In the genomic region with DNA sequence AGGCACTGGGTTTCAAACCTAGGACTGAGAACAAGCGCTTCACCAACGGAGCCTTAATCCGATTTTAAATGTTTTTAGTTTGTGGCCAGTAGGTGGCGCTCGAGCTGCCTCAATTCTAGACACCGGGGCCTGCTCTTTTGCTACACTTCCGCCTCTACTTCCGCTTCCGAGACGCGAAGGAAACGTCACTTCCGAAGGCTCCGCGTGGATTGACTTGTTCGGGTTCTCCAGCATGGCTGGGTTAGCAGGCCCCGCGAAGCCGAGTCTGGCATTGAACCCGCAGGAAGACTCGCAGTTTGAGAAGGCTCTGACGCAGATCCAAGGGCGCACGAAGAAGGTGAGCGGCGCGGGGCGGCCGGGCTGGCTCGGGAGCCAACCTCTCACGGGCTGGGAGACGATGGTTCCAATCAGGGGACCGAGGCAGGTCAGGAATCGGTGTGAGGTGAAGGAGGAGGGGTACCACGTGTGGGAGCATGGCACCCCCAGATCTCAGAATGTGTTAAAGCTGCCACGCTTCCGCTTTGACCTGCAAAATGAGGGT, we compare ENCODE assay signal across 8 mouse cellular contexts. TPM values are rescaled to one million over a fixed set of nuclear protein-coding genes. Genes with fewer than 3 reads are reported as not detected.
DNase-seq lines count a peak whose midpoint lies in the region; ATAC-seq and TF ChIP-seq lines count a peak whose summit lies in the region.

A gene (plus strand): TSS at position 179 of the 541 bp plus-strand sequence.

- WGBS in hindbrain, embryonic 14.5 days, result under 1% methylated on average over 37 of the region's 37 CpGs

- CTCF ChIA-PET in Patski (lab: Charles Lee), result interaction anchor here (0.9 kb wide), 1 partner anchor 10 kb away, joined by 3 read pairs; a partner anchor contains a TSS

- peaks cover 9% of the 10 kb centered on the region for H3K4me1 ChIP-seq in hindbrain, embryonic 14.5 days (replicated peaks; ENCODE audit: control insufficient read depth, insufficient read depth, low read length)

- peak; percentile 66 for DNase-seq in Patski (ENCODE audit: low read depth, low spot score)
- peak; percentile 95 to 96 for DNase-seq in cerebellum, postnatal 14 days
- DNase-seq in frontal cortex, postnatal 14 days (ENCODE audit: low spot score in 2 of 2), result peak; percentile 90
- peak; percentile 98 for DNase-seq in hindbrain, embryonic 14.5 days (ENCODE audit: low spot score)
- DNase-seq in layer of hippocampus, postnatal 36 days, result peak; percentile 91 to 92
- peak; percentile 96 for DNase-seq in lung, postnatal 36 days
- peak; percentile 98 for DNase-seq in retina, postnatal 1 day
- DNase-seq in urinary bladder, adult 18-20 months (ENCODE audit: low spot score in 2 of 2), result peak; percentile 79 to 86

- peak within 1 kb of the TSS; percentile 87 for H3K4me2 ChIP-seq in hindbrain, embryonic 14.5 days (replicated peaks)

- peak; percentile 93 for TF ChIP-seq CTCF in Patski (IDR thresholded peaks at IDR 0.05)

- H3K9ac ChIP-seq in hindbrain, embryonic 14.5 days, result peak within 1 kb of the TSS; percentile 85

- peak; percentile 88 for ATAC-seq in Patski
- ATAC-seq in hindbrain, embryonic 14.5 days (ENCODE audit: low FRiP score), result peak; percentile 96

- H3K4me3 ChIP-seq in hindbrain, embryonic 14.5 days (replicated peaks; ENCODE audit: low read length), result peak within 1 kb of the TSS; percentile 88

- peaks cover 10% of the 10 kb centered on the region for H3K27me3 ChIP-seq in Patski
- H3K27me3 ChIP-seq in hindbrain, embryonic 14.5 days (ENCODE audit: control insufficient read depth, insufficient read depth, low read length), result no peaks in the 10 kb centered on the region

- POLR2A ChIA-PET in Patski (lab: Charles Lee), result no interaction called here

- H3K36me3 ChIP-seq in hindbrain, embryonic 14.5 days (replicated peaks; ENCODE audit: control insufficient read depth, insufficient read depth), result peaks cover 29% of the 10 kb centered on the region

- in situ Hi-C loops in Patski (cut with MboI; ENCODE audit: low pct_unique_long_range_greater_than_20kb), result loop anchor here (5.0 kb wide), 1 partner anchor 146 kb away; no protein-coding TSS in a partner anchor

- no peak within 1 kb of the TSS for H3K27ac ChIP-seq in hindbrain, embryonic 14.5 days

- H3K9me3 ChIP-seq in hindbrain, embryonic 14.5 days (ENCODE audit: control insufficient read depth, low read length), result no peaks in the 10 kb centered on the region

RNA-seq across cellular contexts. Expression of the gene that starts here (rescaled TPM):
- 53.3 TPM for polyA plus RNA-seq in Patski (2021)
- 68.2 and 71.2 TPM in 2 replicates for polyA plus RNA-seq in hindbrain, embryonic 14.5 days (2014; fragmentation: Nextera tagmentation; extraction: Ambion mirVana)
- total RNA-seq in layer of hippocampus, postnatal 36 days (2021), result 10 to 100 TPM; 25.5 to 27.5 TPM
